Comparison of ENCODE assay signal across 9 mouse cellular contexts in the genomic region with DNA sequence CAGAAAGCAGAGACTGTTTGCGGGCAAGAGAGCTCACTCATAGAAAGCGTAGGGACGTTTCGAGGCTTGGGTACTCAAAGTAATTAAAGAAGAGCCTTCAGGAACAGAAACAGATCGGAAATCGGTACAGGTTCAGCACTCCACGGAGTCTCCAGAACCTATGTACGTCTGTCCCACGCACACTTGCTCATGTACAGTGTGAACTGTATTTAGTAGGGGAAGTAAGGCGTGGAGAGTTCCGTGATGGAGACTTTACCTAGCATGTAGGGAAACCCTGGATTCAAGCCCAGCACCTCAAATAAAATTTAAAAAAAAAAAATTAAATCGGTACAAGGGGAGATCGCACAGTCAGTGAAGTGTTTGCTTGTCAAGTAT. TPM values are rescaled to one million over a fixed set of nuclear protein-coding genes. Genes with fewer than 3 reads are reported as not detected.
A peak's percentile ranks its signal among the peaks of the same experiment; 100 is the strongest.
DNase-seq lines count a peak whose midpoint lies in the region; ATAC-seq and TF ChIP-seq lines count a peak whose summit lies in the region.
"Had no signal": no experiment of that assay in that cellular context is flagged by ENCODE, and none has a peak within 500 bp of the region (broad histone marks: within the 10 kb centered on the region; RNA-seq: fewer than 3 reads in every experiment).

No protein-coding gene starts in this region.

- peak overlapping the region; percentile 83 for H3K4me2 ChIP-seq in heart, postnatal 0 days (ENCODE audit: low read depth, low read length)
- peak overlapping the region; percentile 68 for H3K4me2 ChIP-seq in hindbrain, embryonic 12.5 days (replicated peaks)
- peak overlapping the region; percentile 67 for H3K4me2 ChIP-seq in midbrain, embryonic 12.5 days (replicated peaks)

- intact Hi-C loops in heart, postnatal 14 days (cut with DNase I), result no loop called here

- no peaks in the 10 kb centered on the region for H3K9me3 ChIP-seq in heart, postnatal 0 days (replicated peaks; ENCODE audit: control insufficient read depth, low read length)
- H3K9me3 ChIP-seq in hindbrain, embryonic 12.5 days (replicated peaks), result no peaks in the 10 kb centered on the region
- no peaks in the 10 kb centered on the region for H3K9me3 ChIP-seq in midbrain, embryonic 12.5 days

- H3K27ac ChIP-seq in heart, postnatal 0 days (ENCODE audit: low read depth), result peak overlapping the region; percentile 69
- H3K27ac ChIP-seq in bone marrow, adult 2 months (ENCODE audit: control insufficient read depth, insufficient read depth, low read depth, low read length, poor library complexity), result no peak overlapping the region
- H3K27ac ChIP-seq in hindbrain, embryonic 12.5 days, result peak overlapping the region; percentile 75
- H3K27ac ChIP-seq in midbrain, embryonic 12.5 days (replicated peaks), result peak overlapping the region; percentile 72

- no peaks in the 10 kb centered on the region for H3K4me1 ChIP-seq in heart, postnatal 0 days (ENCODE audit: control insufficient read depth, insufficient read depth)
- no peaks in the 10 kb centered on the region for H3K4me1 ChIP-seq in bone marrow, adult 2 months (ENCODE audit: control insufficient read depth, insufficient read depth, low read length)
- peaks cover 4% of the 10 kb centered on the region; the same call in 1 of the 2 replicates for H3K4me1 ChIP-seq in hindbrain, embryonic 12.5 days
- H3K4me1 ChIP-seq in midbrain, embryonic 12.5 days, result no peaks in the 10 kb centered on the region

- ATAC-seq in heart, postnatal 0 days (ENCODE audit: insufficient read depth, low read depth), result peak; percentile 22; the same call in 1 of the 2 replicates
- peak; percentile 79 for ATAC-seq in hindbrain, embryonic 12.5 days (ENCODE audit: low FRiP score)
- ATAC-seq in midbrain, embryonic 12.5 days (ENCODE audit: low FRiP score, low read depth), result peak; percentile 69

- TF ChIP-seq CTCF in heart, postnatal 0 days (IDR thresholded peaks at IDR 0.05; ENCODE audit: low read depth), result no peak
- no peak for TF ChIP-seq CTCF in bone marrow, adult 2 months (IDR thresholded peaks at IDR 0.05; ENCODE audit: control insufficient read depth, insufficient read depth, low read length)

- TF ChIP-seq POLR2A in bone marrow, adult 2 months (IDR thresholded peaks at IDR 0.05; ENCODE audit: borderline replicate concordance, control insufficient read depth, low read depth, low read length), result no peak

- WGBS in heart, postnatal 0 days, result 14% methylated on average over 13 of the region's 13 CpGs
- 7% methylated on average over 13 of the region's 13 CpGs for WGBS in bone marrow, adult 2 months
- WGBS in hindbrain, embryonic 12.5 days, result 17% methylated on average over 13 of the region's 13 CpGs
- 20% methylated on average over 13 of the region's 13 CpGs for WGBS in midbrain, embryonic 12.5 days

- peak overlapping the region; percentile 47; the same call in 1 of the 2 replicates for H3K9ac ChIP-seq in heart, postnatal 0 days (replicated peaks; ENCODE audit: low read depth, low read length)
- peak overlapping the region; percentile 67 for H3K9ac ChIP-seq in hindbrain, embryonic 12.5 days
- H3K9ac ChIP-seq in midbrain, embryonic 12.5 days (replicated peaks), result peak overlapping the region; percentile 71

- no peak for DNase-seq in heart, postnatal 0 days (ENCODE audit: low spot score)
- DNase-seq in heart, postnatal 14 days, result no peak
- DNase-seq in right cerebral cortex, postnatal 4 days, result no peak
- DNase-seq in Muller cell, postnatal 12 days (ENCODE audit: inconsistent ontology term), result no peak
- no peak for DNase-seq in embryo, embryonic 9.5 days (ENCODE audit: extremely low spot score)

- no peaks in the 10 kb centered on the region for H3K36me3 ChIP-seq in heart, postnatal 0 days (replicated peaks; ENCODE audit: control insufficient read depth, insufficient read depth, low read length)
- no peaks in the 10 kb centered on the region for H3K36me3 ChIP-seq in hindbrain, embryonic 12.5 days
- no peaks in the 10 kb centered on the region for H3K36me3 ChIP-seq in midbrain, embryonic 12.5 days

- no peaks in the 10 kb centered on the region for H3K27me3 ChIP-seq in heart, postnatal 0 days (ENCODE audit: control insufficient read depth, insufficient read depth, low read length)
- H3K27me3 ChIP-seq in hindbrain, embryonic 12.5 days, result no peaks in the 10 kb centered on the region
- no peaks in the 10 kb centered on the region for H3K27me3 ChIP-seq in midbrain, embryonic 12.5 days

- TF ChIP-seq EP300 in heart, postnatal 0 days (IDR thresholded peaks at IDR 0.05; ENCODE audit: low read depth), result no peak

- H3K4me3 ChIP-seq in heart, postnatal 0 days (ENCODE audit: low read depth, low read length), result peak overlapping the region; percentile 56
- peak overlapping the region; percentile 70 for H3K4me3 ChIP-seq in bone marrow, adult 2 months (replicated peaks; ENCODE audit: control insufficient read depth, low read depth, low read length)
- peak overlapping the region; percentile 44 for H3K4me3 ChIP-seq in hindbrain, embryonic 12.5 days
- H3K4me3 ChIP-seq in midbrain, embryonic 12.5 days, result peak overlapping the region; percentile 50

RNA-seq across cellular contexts. Expression of gene Zfp13, which starts 6.4 kb away (rescaled TPM):
- total RNA-seq in heart, postnatal 0 days (2014; rRNA removed; ENCODE audit: low replicate concordance), result 17.9 and 18.5 TPM in 2 replicates
- 5.3 and 6.4 TPM in 2 replicates for polyA plus RNA-seq in heart, postnatal 0 days (2015; fragmentation: Nextera tagmentation; extraction: Ambion mirVana)
- total RNA-seq in heart, postnatal 14 days (2021), result 1 to 10 TPM; 4.3 to 5.0 TPM
- not detected in 2 replicates for polyA plus RNA-seq in bone marrow, adult 2 months (2011; ENCODE audit: insufficient read depth, insufficient read length, low replicate concordance, missing spikeins)
- polyA plus RNA-seq in hindbrain, embryonic 12.5 days (2016; fragmentation: Nextera tagmentation; extraction: Ambion mirVana), result 24.9 and 26.1 TPM in 2 replicates
- 24.1 and 25.9 TPM in 2 replicates for polyA plus RNA-seq in midbrain, embryonic 12.5 days (2016; fragmentation: Nextera tagmentation; extraction: Ambion mirVana)

RNA-seq across cellular contexts. Expression of gene Zscan10, which starts 7.7 kb away (rescaled TPM):
- not detected in 2 replicates for total RNA-seq in heart, postnatal 0 days (2014; rRNA removed; ENCODE audit: low replicate concordance)
- polyA plus RNA-seq in heart, postnatal 0 days (2015; fragmentation: Nextera tagmentation; extraction: Ambion mirVana), result not detected in 2 replicates
- total RNA-seq in heart, postnatal 14 days (2021), result not detected
- 4.2 TPM in 1 of 2 replicates, not detected in the other for polyA plus RNA-seq in bone marrow, adult 2 months (2011; ENCODE audit: insufficient read depth, insufficient read length, low replicate concordance, missing spikeins)
- polyA plus RNA-seq in hindbrain, embryonic 12.5 days (2016; fragmentation: Nextera tagmentation; extraction: Ambion mirVana), result 0.46 and 0.93 TPM in 2 replicates
- polyA plus RNA-seq in midbrain, embryonic 12.5 days (2016; fragmentation: Nextera tagmentation; extraction: Ambion mirVana), result 0.16 TPM in 1 of 2 replicates, not detected in the other
- total RNA-seq: layer of hippocampus, adult 8-10 months had no signal

RNA-seq across cellular contexts. Expression of gene Zfp213, which starts 28.9 kb away (rescaled TPM):
- total RNA-seq in heart, postnatal 0 days (2014; rRNA removed; ENCODE audit: low replicate concordance), result 12.6 and 21.4 TPM in 2 replicates
- polyA plus RNA-seq in heart, postnatal 0 days (2015; fragmentation: Nextera tagmentation; extraction: Ambion mirVana), result 9.6 and 9.8 TPM in 2 replicates
- 1 to 10 TPM; 4.9 to 5.8 TPM for total RNA-seq in heart, postnatal 14 days (2021)
- 3.6 and 4.3 TPM in 2 replicates for polyA plus RNA-seq in bone marrow, adult 2 months (2011; ENCODE audit: insufficient read depth, insufficient read length, low replicate concordance, missing spikeins)
- polyA plus RNA-seq in hindbrain, embryonic 12.5 days (2016; fragmentation: Nextera tagmentation; extraction: Ambion mirVana), result 20.8 and 21.3 TPM in 2 replicates
- 21.8 and 22.4 TPM in 2 replicates for polyA plus RNA-seq in midbrain, embryonic 12.5 days (2016; fragmentation: Nextera tagmentation; extraction: Ambion mirVana)

RNA-seq across cellular contexts. Expression of gene Mmp25, which starts 52.2 kb away (rescaled TPM):
- total RNA-seq in heart, postnatal 0 days (2014; rRNA removed; ENCODE audit: low replicate concordance), result 0.19 and 0.88 TPM in 2 replicates
- polyA plus RNA-seq in heart, postnatal 0 days (2015; fragmentation: Nextera tagmentation; extraction: Ambion mirVana), result 0.15 and 0.25 TPM in 2 replicates
- total RNA-seq in heart, postnatal 14 days (2021), result under 1 TPM; 0.10 to 0.24 TPM
- polyA plus RNA-seq in bone marrow, adult 2 months (2011; ENCODE audit: insufficient read depth, insufficient read length, low replicate concordance, missing spikeins), result 4.8 and 18.0 TPM in 2 replicates
- 1.9 and 2.3 TPM in 2 replicates for polyA plus RNA-seq in hindbrain, embryonic 12.5 days (2016; fragmentation: Nextera tagmentation; extraction: Ambion mirVana)
- 1.5 and 1.7 TPM in 2 replicates for polyA plus RNA-seq in midbrain, embryonic 12.5 days (2016; fragmentation: Nextera tagmentation; extraction: Ambion mirVana)

Comparison
In these comparisons a context has a peak if more than half of its experiments do, and no peak if none do; other contexts are left out.
1. ATAC-seq: peak in every context shown above with its lines; median percentile 79 in hindbrain, embryonic 12.5 days; 69 in midbrain, embryonic 12.5 days; 22 in heart, postnatal 0 days.